Mouse (Mus musculus) cerebellum, postnatal 14 days (tissue): ENCODE results near the gene Sdad1.
"Not testable (repeated sequence)": the region's sequence is repeated elsewhere in the genome, so short reads cannot be mapped to it uniquely, and the experiment has no call there.

Experiments
- DNase-seq, 2 experiments: peaks; one replicate each; pipeline ENCODE4 v3.0.0; 2021; ENCODE audit warnings: mixed read lengths in 2 of 2

The Sdad1 gene

GRCm38 (mm10) chr5:92309681-92310511 lies at the start of gene Sdad1:
Sdad1 (minus strand) TSS chr5:92310479.
- peak; percentile 93 to 94 for DNase-seq

- DNase-seq, result peak in 1 of 2 experiments; percentile 31
Observed at GRCm38 (mm10) chr5:92358767-92359455, 48.6 kb upstream of the Sdad1 start.

- DNase-seq, result no peak
Observed at GRCm38 (mm10) chr5:92358033-92358432, 47.8 kb upstream of the Sdad1 start.

- DNase-seq, result no peak
Observed at GRCm38 (mm10) chr5:92353517-92353916, 43.2 kb upstream of the Sdad1 start.

- DNase-seq, result not testable (repeated sequence)
Observed at GRCm38 (mm10) chr5:92352716-92353115, 42.4 kb upstream of the Sdad1 start.

- no peak for DNase-seq
Observed at GRCm38 (mm10) chr5:92349731-92350130, 39.5 kb upstream of the Sdad1 start.

GRCm38 (mm10) chr5:92348794-92349413 lies 38.6 kb upstream of the Sdad1 start, which contains the start of gene Cxcl10:
Cxcl10 (minus strand) TSS chr5:92348889.
- peak; percentile 27 to 39 for DNase-seq

GRCm38 (mm10) chr5:92345006-92345405 lies 34.7 kb upstream of the Sdad1 start:
- no peak for DNase-seq

- DNase-seq, result no peak
Observed at GRCm38 (mm10) chr5:92340606-92341005, 30.3 kb upstream of the Sdad1 start.

- no peak for DNase-seq
Observed at GRCm38 (mm10) chr5:92336743-92337142, 26.5 kb upstream of the Sdad1 start.

GRCm38 (mm10) chr5:92332359-92332840 lies 22.1 kb upstream of the Sdad1 start:
- no peak for DNase-seq

GRCm38 (mm10) chr5:92331635-92332338 lies 21.5 kb upstream of the Sdad1 start, which contains the start of gene Art3:
Art3 (plus strand) TSS chr5:92331827.
- no peak for DNase-seq

- DNase-seq, result no peak
Observed at GRCm38 (mm10) chr5:92331122-92331521, 20.8 kb upstream of the Sdad1 start.

- DNase-seq, result no peak
Observed at GRCm38 (mm10) chr5:92327929-92328328, 17.6 kb upstream of the Sdad1 start, which contains the start of gene Cxcl9. Cxcl9 (minus strand) TSS chr5:92328079.

GRCm38 (mm10) chr5:92327367-92327766 lies 17.1 kb upstream of the Sdad1 start:
- no peak for DNase-seq

- DNase-seq, result no peak
Observed at GRCm38 (mm10) chr5:92323264-92323663, 13.0 kb upstream of the Sdad1 start.

- DNase-seq, result no peak
Observed at GRCm38 (mm10) chr5:92322612-92323011, 12.3 kb upstream of the Sdad1 start.

GRCm38 (mm10) chr5:92321631-92322400 lies 11.5 kb upstream of the Sdad1 start:
- no peak for DNase-seq

GRCm38 (mm10) chr5:92318596-92318995 lies 8.3 kb upstream of the Sdad1 start:
- DNase-seq, result no peak

GRCm38 (mm10) chr5:92318119-92318518 lies 7.8 kb upstream of the Sdad1 start:
- DNase-seq, result no peak

GRCm38 (mm10) chr5:92313776-92314175 lies 3.5 kb upstream of the Sdad1 start:
- DNase-seq, result no peak
